Mouse (Mus musculus) natural killer cell, adult 2 months (primary cell): ENCODE results near the gene Olfr1181.
"Not testable (repeated sequence)": the region's sequence is repeated elsewhere in the genome, so short reads cannot be mapped to it uniquely, and the experiment has no call there.

Experiments used
- DNase-seq, 2 experiments: peaks; one replicate each; pipeline ENCODE4 v3.0.0; 2022; ENCODE audit warnings: low spot score in 2 of 2

Gene Olfr1181

DNA sequence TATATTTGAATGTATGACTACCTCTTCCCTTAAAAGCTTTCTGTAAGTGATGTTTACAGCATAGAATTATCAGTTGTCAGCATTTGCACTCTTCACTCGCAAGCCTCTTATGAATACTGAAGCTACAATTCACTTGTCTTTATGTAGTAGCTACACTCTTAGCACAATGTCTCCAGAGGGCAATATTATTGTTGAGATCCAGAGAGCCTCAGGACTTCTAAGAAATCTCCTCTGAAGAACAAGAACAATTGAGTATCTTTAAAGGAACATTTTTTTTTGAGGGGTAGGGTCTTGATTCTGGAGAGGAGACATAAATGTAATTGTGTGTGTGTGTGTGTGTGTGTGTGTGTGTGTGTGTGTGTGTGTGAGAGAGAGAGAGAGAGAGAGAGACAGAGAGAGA lies at the start of gene Olfr1181:
Gene Olfr1181 (minus strand): TSS at position 101 of the 400 bp plus-strand sequence.
- no peak for DNase-seq

DNA sequence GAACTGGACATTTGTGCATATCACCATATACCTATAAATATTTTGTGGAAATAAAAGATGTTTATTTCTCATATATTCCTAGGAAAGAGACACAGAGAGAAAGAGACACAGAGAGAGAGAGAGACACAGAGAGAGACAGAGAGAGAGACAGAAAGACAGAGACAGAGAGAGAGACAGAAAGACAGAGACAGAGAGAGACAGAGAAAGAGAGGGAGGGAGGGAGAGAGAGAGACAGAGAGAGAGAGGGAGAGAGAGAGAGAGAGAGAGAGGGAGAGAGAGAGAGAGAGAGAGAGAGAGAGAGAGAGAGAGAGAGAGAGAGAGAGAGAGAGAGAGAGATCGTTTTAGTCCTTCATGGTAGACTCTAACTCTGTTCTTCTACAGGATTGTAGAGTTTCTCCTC lies 28.6 kb upstream of the Olfr1181 start, which contains the start of gene Olfr1183:
Gene Olfr1183 (plus strand): TSS at position 301 of the 400 bp plus-strand sequence.
- DNase-seq, result not testable (repeated sequence)

DNA sequence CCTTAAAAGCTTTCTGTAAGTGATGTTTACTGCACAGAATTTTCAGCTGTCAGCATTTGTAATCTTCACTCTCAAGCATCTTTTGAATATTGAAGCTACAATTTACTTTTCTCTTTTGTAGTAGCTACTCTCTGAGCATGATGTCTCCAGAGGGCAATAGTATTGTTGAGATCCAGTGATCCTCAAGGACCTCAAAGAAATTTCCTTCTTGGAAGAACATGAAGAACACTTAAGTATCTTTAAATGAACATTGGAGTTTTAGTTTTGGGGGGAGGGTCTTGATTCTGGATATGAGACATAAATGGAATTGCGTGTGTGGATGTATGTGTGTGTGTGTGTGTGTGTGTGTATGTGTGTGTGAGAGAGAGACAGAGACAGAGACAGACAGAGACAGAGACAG lies 23.1 kb upstream of the Olfr1181 start, which contains the start of gene Gm13757:
Gene Gm13757 (minus strand): TSS at position 101 of the 400 bp plus-strand sequence.
- DNase-seq, result no peak

DNA sequence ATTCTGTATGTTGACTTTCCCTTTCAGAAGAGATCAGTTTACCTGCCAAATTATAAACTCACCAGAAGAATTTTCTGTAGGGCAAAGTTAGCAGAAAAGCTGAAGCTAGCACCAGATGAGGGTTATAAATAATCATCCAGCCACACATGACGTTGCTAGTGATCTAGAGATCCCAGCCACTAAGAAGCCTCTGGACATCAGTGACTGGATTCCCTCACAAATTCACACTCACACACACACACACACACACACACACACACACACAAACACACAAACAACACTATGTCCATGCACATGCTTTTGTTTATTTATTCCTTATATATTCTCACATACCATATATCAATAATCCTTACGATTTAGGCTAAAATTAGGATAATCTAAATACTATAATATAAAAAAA lies 6.9 kb downstream of the Olfr1181 start, which contains the start of gene Olfr1180:
Gene Olfr1180 (minus strand): TSS at position 101 of the 400 bp plus-strand sequence.
- DNase-seq, result no peak

DNA sequence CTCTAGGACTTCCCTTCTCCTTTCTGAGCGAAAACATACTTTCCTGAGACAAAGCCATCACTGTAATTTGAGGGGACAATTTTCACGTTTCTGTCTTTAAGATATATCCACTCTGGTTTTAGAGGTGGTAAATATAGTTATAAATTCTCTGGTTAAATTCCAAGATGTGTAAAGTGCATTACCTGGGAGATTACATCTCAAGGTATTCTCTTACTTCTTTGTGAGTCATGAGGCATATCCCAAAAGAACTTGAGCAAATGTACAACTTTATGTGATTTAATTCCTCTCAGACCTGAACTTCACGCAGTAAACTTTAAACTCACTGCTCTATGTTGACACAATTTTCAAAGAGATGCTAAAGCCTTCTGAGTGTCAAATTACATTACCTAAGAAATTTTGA lies 19.6 kb downstream of the Olfr1181 start, which contains the start of gene Olfr1179:
Gene Olfr1179 (minus strand): TSS at position 101 of the 400 bp plus-strand sequence.
- DNase-seq, result no peak

- DNase-seq, result no peak
Observed at GRCm38 (mm10) chr2:88386762-88387161, 39.2 kb downstream of the Olfr1181 start, which contains the start of gene Olfr1178. Gene Olfr1178, plus strand, starts transcription at chr2:88387062.
